Mouse (Mus musculus) liver, postnatal 0 days (tissue): ENCODE data around the gene Cuedc1.

Experiments
- CTCF ChIP-seq: sonication (generic); IDR thresholded peaks from 2 replicates; pipeline ENCODE4 v1.5.1; 2016; ENCODE audit warnings: antibody characterized with exemption, low read depth
- EP300 ChIP-seq: IDR thresholded peaks from 2 replicates; pipeline ENCODE4 v1.6.1; 2016; ENCODE audit warnings: antibody characterized with exemption, low read depth, mild to moderate bottlenecking

DNA sequence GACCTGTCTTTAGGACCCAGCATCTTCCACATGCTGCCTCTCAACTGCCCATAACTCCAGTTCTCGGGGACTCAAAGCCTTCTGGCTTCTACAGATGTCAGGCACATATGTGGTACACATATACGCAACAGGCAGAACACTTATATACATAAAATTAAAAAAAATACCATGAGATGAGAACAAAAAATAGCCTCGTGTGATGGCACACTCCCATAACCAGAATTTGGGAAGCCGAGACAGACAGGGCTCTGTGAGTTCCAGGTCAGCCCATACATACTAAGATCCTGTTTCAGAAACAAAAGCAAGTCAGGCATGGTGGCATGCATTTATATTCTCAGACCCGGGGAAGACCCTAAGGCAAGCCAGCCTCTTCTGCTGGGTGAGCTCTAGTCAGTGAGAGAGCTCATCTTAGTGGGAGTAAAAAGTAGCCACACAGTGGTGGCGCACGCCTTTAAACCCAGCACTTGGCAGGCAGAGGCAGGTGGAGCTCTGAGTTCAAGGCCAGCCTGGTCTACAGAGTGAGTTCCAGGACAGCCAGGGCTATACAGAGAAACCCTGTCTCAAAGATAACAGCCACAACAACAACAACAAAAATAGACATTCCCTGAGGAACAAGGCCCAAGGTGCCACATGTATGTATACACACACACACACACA is 14.9 kb downstream of the Cuedc1 start:
- no peak for TF ChIP-seq EP300
- TF ChIP-seq CTCF: no peak
